Mouse (Mus musculus): ENCODE data around the gene Fgf23.

GRCm38 (mm10) chr6:127108368-127109060, 35.8 kb downstream of the Fgf23 start:
- TF ChIP-seq POLR2A (IDR thresholded peaks at IDR 0.05; ENCODE audit: control insufficient read depth, extremely low read depth, insufficient read depth, low read length, poor library complexity) (no peak), CTCF (IDR thresholded peaks at IDR 0.05; ENCODE audit: borderline replicate concordance, control insufficient read depth, extremely low read depth, insufficient read depth, low read length, poor library complexity) (no peak)

Data from thymus, adult 2 months (tissue).